Mouse (Mus musculus): Measurements from ENCODE around the gene St6galnac6. TPM values are rescaled to one million over a fixed set of nuclear protein-coding genes. Genes with fewer than 3 reads are reported as not detected.

St6galnac6 gene
- polyA plus RNA-seq, 1 experiment from 2014 or later, result 11.9 TPM

GRCm38 (mm10) chr2:32627266-32628043, 27.9 kb downstream of the St6galnac6 start:
- peak overlapping the region; percentile 85; the same call in 1 of the 2 replicates for H3K27ac ChIP-seq (replicated peaks)
- no peaks in the 10 kb centered on the region for H3K27me3 ChIP-seq (ENCODE audit: low read depth, poor library complexity, severe bottlenecking)
- H3K4me3 ChIP-seq, result no peak overlapping the region
- H3K36me3 ChIP-seq, result no peaks in the 10 kb centered on the region
- peaks cover 77% of the 10 kb centered on the region for H3K4me1 ChIP-seq
- no peaks in the 10 kb centered on the region for H3K9me3 ChIP-seq (replicated peaks)
- 67% methylated on average over 20 of the region's 20 CpGs for WGBS
- DNase-seq (ENCODE audit: low spot score), result no peak

GRCm38 (mm10) chr2:32628044-32628550, 28.6 kb downstream of the St6galnac6 start:
- H3K27ac ChIP-seq (replicated peaks), result peak overlapping the region; percentile 85

DNA sequence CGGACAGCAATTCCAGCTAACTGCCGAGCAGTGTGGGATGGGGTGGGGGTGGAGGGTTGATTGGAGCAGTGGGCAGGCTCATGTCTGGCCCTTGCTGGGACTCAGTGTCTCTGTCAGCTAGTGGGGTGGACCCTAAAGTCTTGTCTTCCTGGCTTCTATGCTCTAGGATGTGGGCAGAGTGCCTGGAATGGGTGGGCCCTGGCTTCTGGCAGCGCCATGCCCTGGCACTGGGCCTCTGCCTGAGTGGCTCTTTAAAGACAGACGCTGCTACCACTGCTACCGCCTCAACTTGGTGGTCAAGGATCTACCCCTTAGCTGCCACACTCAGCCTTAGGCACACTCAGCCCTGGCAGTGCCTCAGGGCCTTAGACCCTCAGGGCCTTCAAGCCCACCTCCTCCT, 29.2 kb downstream of the St6galnac6 start:
- WGBS, result 48% methylated on average over 5 of the region's 5 CpGs
- H3K36me3 ChIP-seq, result peaks cover 3% of the 10 kb centered on the region; the same call in 1 of the 2 replicates
- H3K27ac ChIP-seq (replicated peaks), result peak overlapping the region; percentile 85
- H3K9me3 ChIP-seq (replicated peaks), result no peaks in the 10 kb centered on the region
- H3K4me3 ChIP-seq, result peak overlapping the region; percentile 41; the same call in 1 of the 2 replicates
- peaks cover 78% of the 10 kb centered on the region for H3K4me1 ChIP-seq
- DNase-seq (ENCODE audit: low spot score), result no peak
- no peaks in the 10 kb centered on the region for H3K27me3 ChIP-seq (ENCODE audit: low read depth, poor library complexity, severe bottlenecking)

More at GRCm38 (mm10) chr2:32628044-32628550, 28.6 kb downstream of the St6galnac6 start:
- no peak for DNase-seq (ENCODE audit: low spot score)
- 62% methylated on average over 4 of the region's 4 CpGs for WGBS
- H3K4me3 ChIP-seq, result no peak overlapping the region
- H3K27me3 ChIP-seq (ENCODE audit: low read depth, poor library complexity, severe bottlenecking), result no peaks in the 10 kb centered on the region
- peaks cover 77% of the 10 kb centered on the region for H3K4me1 ChIP-seq
- no peaks in the 10 kb centered on the region for H3K36me3 ChIP-seq
- no peaks in the 10 kb centered on the region for H3K9me3 ChIP-seq (replicated peaks)

- peak overlapping the region; percentile 41 for H3K4me3 ChIP-seq
- peak; percentile 90 for DNase-seq (ENCODE audit: low spot score)
- H3K9me3 ChIP-seq (replicated peaks), result no peaks in the 10 kb centered on the region
- H3K4me1 ChIP-seq, result peaks cover 82% of the 10 kb centered on the region
- H3K27ac ChIP-seq (replicated peaks), result peak overlapping the region; percentile 85
- H3K27me3 ChIP-seq (ENCODE audit: low read depth, poor library complexity, severe bottlenecking), result no peaks in the 10 kb centered on the region
- peaks cover 4% of the 10 kb centered on the region; the same call in 1 of the 2 replicates for H3K36me3 ChIP-seq
- WGBS, result 33% methylated on average over 9 of the region's 9 CpGs
These were observed 29.9 kb downstream of the St6galnac6 start for GRCm38 (mm10) chr2:32629276-32629976.

DNA sequence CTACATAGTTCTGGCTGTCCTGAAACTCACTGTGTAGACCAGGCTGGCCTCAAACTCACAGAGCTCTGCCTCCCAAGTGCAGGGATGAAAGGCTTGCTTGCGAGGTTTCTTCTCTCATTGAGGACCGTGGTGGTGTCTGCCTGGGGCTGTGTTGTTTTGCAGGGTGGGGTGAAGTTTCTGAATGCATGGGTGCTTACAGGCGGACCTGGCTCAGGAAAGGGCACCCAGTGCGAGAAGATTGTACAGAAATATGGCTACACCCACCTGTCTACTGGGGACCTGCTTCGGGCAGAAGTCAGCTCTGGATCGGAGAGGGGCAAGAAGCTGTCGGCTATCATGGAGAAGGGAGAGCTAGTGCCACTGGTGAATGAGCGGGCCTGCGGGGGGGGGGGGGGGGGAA, 30.5 kb downstream of the St6galnac6 start:
- Histone ChIP-seq H3K4me1 (peaks cover 82% of the 10 kb centered on the region), H3K27ac (replicated peaks) (peak overlapping the region; percentile 85), H3K27me3 (ENCODE audit: low read depth, poor library complexity, severe bottlenecking) (no peaks in the 10 kb centered on the region), H3K36me3 (peaks cover 4% of the 10 kb centered on the region; the same call in 1 of the 2 replicates), H3K9me3 (replicated peaks) (no peaks in the 10 kb centered on the region), H3K4me3 (peak overlapping the region; percentile 41)
- no peak for DNase-seq (ENCODE audit: low spot score)
- WGBS, result 70% methylated on average over 7 of the region's 9 CpGs

- H3K36me3 ChIP-seq, result peaks cover 4% of the 10 kb centered on the region; the same call in 1 of the 2 replicates
- DNase-seq (ENCODE audit: low spot score), result no peak
- H3K27ac ChIP-seq (replicated peaks), result peak overlapping the region; percentile 58
- no peaks in the 10 kb centered on the region for H3K27me3 ChIP-seq (ENCODE audit: low read depth, poor library complexity, severe bottlenecking)
- peaks cover 72% of the 10 kb centered on the region for H3K4me1 ChIP-seq
- H3K9me3 ChIP-seq (replicated peaks), result no peaks in the 10 kb centered on the region
- 92% methylated on average over 10 of the region's 10 CpGs for WGBS
- H3K4me3 ChIP-seq, result no peak overlapping the region
These were observed 31.5 kb downstream of the St6galnac6 start for GRCm38 (mm10) chr2:32631046-32631445.

DNA sequence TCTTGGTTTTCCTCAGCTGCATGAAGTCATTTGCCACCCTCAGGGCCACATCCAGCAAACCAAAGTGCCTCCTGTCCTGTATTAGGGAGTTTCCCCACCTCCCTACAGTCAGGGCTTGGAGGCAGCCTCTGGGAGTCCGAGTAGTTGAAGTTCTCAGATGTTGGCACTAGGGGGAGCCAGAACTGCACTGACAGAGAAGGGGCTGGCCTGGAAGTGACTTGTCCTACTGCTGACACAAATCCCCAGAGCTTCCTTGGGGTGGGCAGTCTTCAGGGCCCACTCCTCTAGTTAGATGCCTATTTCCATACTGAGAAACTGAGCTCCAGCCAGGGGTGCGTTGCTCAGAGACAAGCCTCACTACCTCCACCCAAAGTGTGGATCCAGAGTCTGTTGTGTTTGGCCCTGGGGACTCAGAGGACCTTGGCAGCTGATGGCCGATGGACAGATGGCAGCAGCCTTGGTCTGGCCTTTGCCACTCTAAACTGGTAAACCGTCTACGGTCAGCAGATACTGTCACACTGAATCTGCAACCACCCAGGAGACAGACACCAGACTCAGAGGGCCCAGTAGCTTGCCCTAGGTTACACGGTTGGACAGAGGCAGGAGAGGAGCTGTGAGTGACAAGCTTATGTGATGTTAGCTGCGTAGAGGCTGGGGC, 32.4 kb downstream of the St6galnac6 start:
- Histone ChIP-seq H3K27ac (replicated peaks) (peak overlapping the region; percentile 50), H3K4me1 (peaks cover 64% of the 10 kb centered on the region)

GRCm38 (mm10) chr2:32633660-32634059, 34.2 kb downstream of the St6galnac6 start:
- peaks cover 56% of the 10 kb centered on the region for H3K4me1 ChIP-seq
- H3K9me3 ChIP-seq (replicated peaks), result no peaks in the 10 kb centered on the region
- no peaks in the 10 kb centered on the region for H3K27me3 ChIP-seq (ENCODE audit: low read depth, poor library complexity, severe bottlenecking)
- 76% methylated on average over 5 of the region's 5 CpGs for WGBS
- no peak overlapping the region for H3K4me3 ChIP-seq
- no peak for DNase-seq (ENCODE audit: low spot score)
- peaks cover 4% of the 10 kb centered on the region; the same call in 1 of the 2 replicates for H3K36me3 ChIP-seq
- H3K27ac ChIP-seq (replicated peaks), result peak overlapping the region; percentile 39

More for the DNA sequence above, 32.4 kb downstream of the St6galnac6 start:
- 61% methylated on average over 7 of the region's 7 CpGs for WGBS
- H3K9me3 ChIP-seq (replicated peaks), result no peaks in the 10 kb centered on the region
- no peak overlapping the region for H3K4me3 ChIP-seq
- H3K27me3 ChIP-seq (ENCODE audit: low read depth, poor library complexity, severe bottlenecking), result no peaks in the 10 kb centered on the region
- H3K36me3 ChIP-seq, result peaks cover 4% of the 10 kb centered on the region; the same call in 1 of the 2 replicates
- DNase-seq (ENCODE audit: low spot score), result peak; percentile 80

- DNase-seq (ENCODE audit: low spot score), result no peak
- no peaks in the 10 kb centered on the region for H3K9me3 ChIP-seq (replicated peaks)
- WGBS, result 88% methylated on average over 10 of the region's 10 CpGs
- no peak overlapping the region for H3K4me3 ChIP-seq
- H3K36me3 ChIP-seq, result peaks cover 4% of the 10 kb centered on the region; the same call in 1 of the 2 replicates
- no peaks in the 10 kb centered on the region for H3K27me3 ChIP-seq (ENCODE audit: low read depth, poor library complexity, severe bottlenecking)
- H3K27ac ChIP-seq (replicated peaks), result peak overlapping the region; percentile 19; the same call in 1 of the 2 replicates
- peaks cover 48% of the 10 kb centered on the region for H3K4me1 ChIP-seq
These were observed 35.0 kb downstream of the St6galnac6 start for GRCm38 (mm10) chr2:32634277-32635105.

- no peak overlapping the region for H3K4me3 ChIP-seq
- peak overlapping the region; percentile 49; the same call in 1 of the 2 replicates for H3K27ac ChIP-seq (replicated peaks)
- H3K36me3 ChIP-seq, result peaks cover 4% of the 10 kb centered on the region; the same call in 1 of the 2 replicates
- H3K4me1 ChIP-seq, result peaks cover 33% of the 10 kb centered on the region
- no peaks in the 10 kb centered on the region for H3K9me3 ChIP-seq (replicated peaks)
- H3K27me3 ChIP-seq (ENCODE audit: low read depth, poor library complexity, severe bottlenecking), result no peaks in the 10 kb centered on the region
- WGBS, result 89% methylated on average over 7 of the region's 7 CpGs
- no peak for DNase-seq (ENCODE audit: low spot score)
These were observed 37.1 kb downstream of the St6galnac6 start for GRCm38 (mm10) chr2:32636617-32637016.

- peaks cover 4% of the 10 kb centered on the region; the same call in 1 of the 2 replicates for H3K36me3 ChIP-seq
- H3K4me1 ChIP-seq, result peaks cover 26% of the 10 kb centered on the region
- no peaks in the 10 kb centered on the region for H3K9me3 ChIP-seq (replicated peaks)
- no peaks in the 10 kb centered on the region for H3K27me3 ChIP-seq (ENCODE audit: low read depth, poor library complexity, severe bottlenecking)
- H3K4me3 ChIP-seq, result peak overlapping the region; percentile 7; the same call in 1 of the 2 replicates
- 52% methylated on average over 11 of the region's 11 CpGs for WGBS
- no peak for DNase-seq (ENCODE audit: low spot score)
- peak overlapping the region; percentile 79 for H3K27ac ChIP-seq (replicated peaks)
These were observed 38.3 kb downstream of the St6galnac6 start for GRCm38 (mm10) chr2:32637778-32638281.
